Mouse (Mus musculus) megakaryocyte, embryonic 14.5 days (primary cell): ENCODE results near the gene Dusp3.

Source experiments
- FLI1 ChIP-seq: IDR thresholded peaks from 2 replicates; pipeline ENCODE4 v1.6.1; 2012; ENCODE audit warnings: low read length, inconsistent platforms, mixed read lengths
- GATA1 ChIP-seq: IDR thresholded peaks from 3 replicates; pipeline ENCODE4 v1.6.1; 2012; ENCODE audit warnings: mixed read lengths, low read length, inconsistent platforms, borderline replicate concordance

- TF ChIP-seq GATA1 (no peak), FLI1 (no peak)
Measured at GRCm38 (mm10) chr11:101972651-101973050, 14.2 kb downstream of the Dusp3 start.
